ENCODE assay signal across 21 mouse cellular contexts in genomic region chr1:55446876-55447275, GRCm38 (mm10). TPM values are rescaled to one million over a fixed set of nuclear protein-coding genes. Genes with fewer than 3 reads are reported as not detected.
DNase-seq lines count a peak whose midpoint lies in the region; ATAC-seq lines count a peak whose summit lies in the region.
"Had no signal": no experiment of that assay in that cellular context is flagged by ENCODE, and none has a peak within 500 bp of the region (broad histone marks: within the 10 kb centered on the region; RNA-seq: fewer than 3 reads in every experiment).

No protein-coding gene starts in this region.

- DNase-seq in thymus, postnatal 4 days, result peak; percentile 16
- DNase-seq in thymus, postnatal 14 days, result no peak
- DNase-seq in CD4-positive, CD25-positive, alpha-beta regulatory T cell, adult 2 months (ENCODE audit: low read depth, low spot score), result peak; percentile 64
- no peak for DNase-seq in gastrocnemius, postnatal 4 days (ENCODE audit: low spot score in 2 of 2)
- DNase-seq in right cerebral cortex, postnatal 14 days, result no peak
- no peak for DNase-seq in cerebellum, adult 8-10 months
- DNase-seq: adrenal gland, adult 2 months; adrenal gland, postnatal 10 days; adrenal gland, postnatal 25 days; cerebellum, adult 11 months; cerebellum, adult 18-20 months; cerebellum, adult 9-10 months; cerebellum, postnatal 10 days; cerebellum, postnatal 25 days; forebrain, postnatal 0 days had no signal

- peak; percentile 91 for ATAC-seq in activated CD4-positive, CD25-positive, alpha-beta regulatory T cell, adult 4 months
- ATAC-seq in inflammation-experienced regulatory T-cells, adult 6 months, result peak; percentile 92
- ATAC-seq: forebrain, embryonic 13.5 days; forebrain, embryonic 15.5 days; forebrain, postnatal 0 days; Patski had no signal

RNA-seq across cellular contexts. Expression of gene Plcl1, which starts 41.2 kb away (rescaled TPM):
- polyA plus RNA-seq in activated CD4-positive, CD25-positive, alpha-beta regulatory T cell, adult 4 months (2017; shearing (Covaris generic)), result 1 to 10 TPM; 1.5 to 2.6 TPM
- 1 to 10 TPM in 2 of 3 experiments, under 1 TPM in 1; 0.49 to 3.0 (median 2.5) TPM for polyA plus RNA-seq in inflammation-experienced regulatory T-cells, adult 6 months (2017; shearing (Covaris generic))
- 10 to 100 TPM in 1 of 2 experiments, 1 to 10 TPM in 1; 9.2 to 10.8 TPM for total RNA-seq in gastrocnemius, postnatal 4 days (2021)
- polyA plus RNA-seq: G1E had no signal

Comparison
In these comparisons a context has a peak if more than half of its experiments do, and no peak if none do; other contexts are left out.
1. DNase-seq: peak in thymus, postnatal 4 days (single experiment) and CD4-positive, CD25-positive, alpha-beta regulatory T cell, adult 2 months (single experiment); none in thymus, postnatal 14 days (single experiment), gastrocnemius, postnatal 4 days (0 of 2), right cerebral cortex, postnatal 14 days (single experiment) and cerebellum, adult 8-10 months (single experiment).